Mouse (Mus musculus) kidney, postnatal 10 days (tissue): ENCODE data around the gene Gm20896.
"Not testable (repeated sequence)": the region's sequence is repeated elsewhere in the genome, so short reads cannot be mapped to it uniquely, and the experiment has no call there.

Experiments
- DNase-seq: peaks from one replicate; pipeline ENCODE4 v3.0.0; 2021; ENCODE audit warnings: mixed read lengths

The Gm20896 gene

DNA sequence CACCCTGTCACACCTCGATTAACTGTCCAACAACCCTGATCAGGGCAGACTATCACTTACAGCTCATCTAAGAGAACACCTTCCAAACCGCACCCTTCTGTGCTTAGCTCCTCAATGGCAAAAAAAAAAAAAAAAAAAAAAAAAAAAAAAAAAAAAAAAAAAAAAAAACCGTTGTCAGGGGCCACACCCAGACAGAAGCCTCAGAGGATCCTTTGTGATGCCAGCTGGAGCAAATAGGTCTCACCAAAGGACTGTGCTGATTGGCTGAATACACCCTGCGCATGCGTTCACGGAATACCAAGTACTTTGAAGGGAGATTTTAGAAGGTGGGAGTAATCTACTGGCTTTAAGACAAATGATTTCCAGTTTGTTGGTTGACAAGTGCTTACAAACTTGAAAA, at the start of gene Gm20896:
TSS of gene Gm20896 (minus strand) at position 101 of the 400 bp plus-strand sequence.
- DNase-seq, result not testable (repeated sequence)
